Mouse (Mus musculus) gastrocnemius, postnatal 10 days (tissue): ENCODE data around the gene Zfyve28. TPM values are rescaled to one million over a fixed set of nuclear protein-coding genes. Genes with fewer than 3 reads are reported as not detected.
A peak's percentile ranks its signal among the peaks of the same experiment; 100 is the strongest.

ENCODE experiments used
- DNase-seq: peaks from one replicate; pipeline ENCODE4 v3.0.0; 2021; ENCODE audit warnings: mixed read lengths
- total RNA-seq, 2 experiments: library from RNA; stranded (reverse); gene quantifications; 2 replicates each; pipeline ENCODE4 v1.2.3; 2021

The Zfyve28 gene
- total RNA-seq, 2 experiments from 2014 or later = 1.1 to 1.5 TPM

GRCm38 (mm10) chr5:34204911-34205310, 83.3 kb downstream of the Zfyve28 start:
- no peak for DNase-seq

- DNase-seq = no peak
Measured at GRCm38 (mm10) chr5:34202006-34202405, 86.2 kb downstream of the Zfyve28 start.

GRCm38 (mm10) chr5:34201396-34201795, 86.9 kb downstream of the Zfyve28 start:
- DNase-seq = no peak

DNA sequence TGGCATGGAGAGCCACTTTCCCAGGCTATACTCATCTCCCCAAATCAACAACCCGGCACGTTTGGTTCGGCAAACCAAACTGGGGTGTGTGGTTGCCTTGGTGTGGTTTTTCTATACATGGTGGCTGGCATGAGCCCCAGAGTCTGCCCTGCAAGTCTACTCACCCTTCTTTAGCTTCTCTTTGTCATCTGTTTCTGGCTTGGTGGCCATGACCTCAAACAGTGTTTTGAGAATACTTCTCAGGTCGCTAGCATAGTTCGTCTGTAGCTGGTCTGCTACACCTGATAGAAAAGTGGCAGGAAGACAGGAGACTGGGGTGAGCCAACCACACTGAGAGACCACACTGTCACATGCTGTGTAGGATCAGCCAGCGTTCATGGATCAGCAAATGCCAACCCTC, 89.6 kb downstream of the Zfyve28 start:
- DNase-seq = no peak

DNA sequence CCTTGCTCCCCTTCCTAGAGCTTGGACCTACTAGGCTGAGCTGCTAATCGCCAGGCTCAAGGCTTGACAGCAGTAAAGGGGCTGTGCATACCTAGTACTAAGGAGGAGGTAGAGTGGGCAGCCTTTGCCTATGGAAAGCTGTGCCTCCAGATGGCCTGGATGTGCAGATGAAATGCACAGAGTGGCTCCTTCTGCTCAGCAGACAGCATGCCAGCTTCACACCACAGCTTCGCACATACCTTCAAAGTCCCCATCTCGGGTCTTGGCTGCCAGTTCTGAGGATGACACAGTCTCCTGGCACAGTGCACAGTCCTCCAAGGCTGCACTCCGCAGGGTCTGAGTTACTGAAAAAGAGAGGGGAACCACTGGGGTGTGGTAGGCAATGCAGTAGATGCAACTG, 91.0 kb downstream of the Zfyve28 start:
- no peak for DNase-seq

GRCm38 (mm10) chr5:34196423-34196822, 91.8 kb downstream of the Zfyve28 start:
- DNase-seq = no peak

- DNase-seq = no peak
Measured at GRCm38 (mm10) chr5:34195786-34196185, 92.5 kb downstream of the Zfyve28 start.

DNA sequence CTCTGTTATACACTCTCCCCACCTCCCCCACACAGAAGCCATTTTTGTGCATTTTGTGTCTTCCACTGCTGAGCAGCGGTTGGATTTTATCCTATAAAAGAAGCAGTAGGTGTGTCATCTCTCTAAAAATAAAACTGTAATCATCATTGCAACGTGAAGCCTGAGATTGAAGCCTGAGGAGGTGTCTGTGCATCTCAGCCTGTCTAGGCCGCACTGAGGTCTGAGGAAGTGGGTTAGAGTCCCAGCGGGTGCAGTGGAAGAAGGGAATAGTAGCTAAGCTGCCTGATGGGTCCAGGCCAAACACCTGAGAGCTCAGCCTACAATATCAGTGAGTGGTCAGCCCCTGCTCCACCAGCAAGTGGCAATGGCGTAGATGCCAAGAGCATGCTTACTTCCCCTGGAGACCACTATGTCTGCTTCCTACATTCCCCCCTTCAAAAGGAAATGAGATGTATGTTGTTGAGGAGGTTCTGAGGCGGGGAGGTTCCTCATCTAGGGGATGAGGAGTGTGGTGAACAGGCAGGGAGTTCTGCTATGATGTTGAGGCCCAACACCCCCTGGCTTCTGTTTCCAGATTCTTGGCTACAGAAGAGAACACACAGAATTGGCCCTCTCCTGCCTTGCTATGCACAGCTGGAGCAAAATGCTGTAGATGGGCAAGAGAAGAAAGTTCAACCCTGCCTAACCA, 93.1 kb downstream of the Zfyve28 start:
- no peak for DNase-seq

- no peak for DNase-seq
Measured at GRCm38 (mm10) chr5:34194426-34194825, 93.8 kb downstream of the Zfyve28 start.

DNA sequence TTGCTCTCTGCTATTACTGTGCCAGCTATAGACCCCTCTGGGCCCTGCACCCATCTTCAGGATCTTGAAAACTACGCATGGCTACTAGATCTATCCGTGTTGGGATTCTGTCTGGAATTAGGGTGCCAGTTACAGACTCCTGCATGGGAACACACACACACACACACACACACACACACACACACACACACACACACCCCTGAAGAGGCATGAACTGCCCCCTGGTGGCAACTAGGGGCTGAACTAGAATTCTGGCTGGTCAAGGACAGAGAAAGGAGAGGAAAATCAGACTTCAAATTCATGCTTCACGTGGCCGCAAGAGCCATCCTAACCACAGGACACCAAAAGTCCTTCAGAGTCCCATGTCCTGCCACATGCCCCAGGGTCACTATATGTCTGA, 96.4 kb downstream of the Zfyve28 start:
- DNase-seq = no peak

DNA sequence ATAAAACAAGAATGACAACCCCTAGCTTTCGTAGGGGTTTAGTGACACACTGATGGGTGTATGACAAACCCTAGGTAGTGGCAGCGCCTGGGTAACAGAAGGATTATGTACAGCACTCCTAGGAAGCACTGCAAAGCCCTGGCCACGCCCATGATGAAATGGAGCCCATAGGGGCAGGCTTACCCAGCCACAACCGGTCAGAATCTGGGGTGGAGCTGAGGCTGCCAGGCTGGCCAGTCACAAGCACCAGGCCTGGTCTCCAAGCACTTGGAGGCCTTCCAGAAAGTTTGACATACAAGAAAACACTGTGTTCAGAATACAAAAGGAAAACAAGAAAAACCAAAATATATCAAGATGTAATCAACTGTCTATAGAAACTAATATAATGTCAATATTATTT, 97.2 kb downstream of the Zfyve28 start:
- DNase-seq = no peak

GRCm38 (mm10) chr5:34189521-34189920, 98.7 kb downstream of the Zfyve28 start:
- no peak for DNase-seq

- DNase-seq = no peak
Measured at GRCm38 (mm10) chr5:34188856-34189255, 99.4 kb downstream of the Zfyve28 start.

- peak; percentile 100 for DNase-seq
Measured at GRCm38 (mm10) chr5:34187601-34188316, 100.5 kb downstream of the Zfyve28 start, which contains the start of gene Mxd4. Mxd4 (minus strand) TSS chr5:34187720.

GRCm38 (mm10) chr5:34186961-34187391, 101.3 kb downstream of the Zfyve28 start:
- peak; percentile 69 for DNase-seq

DNA sequence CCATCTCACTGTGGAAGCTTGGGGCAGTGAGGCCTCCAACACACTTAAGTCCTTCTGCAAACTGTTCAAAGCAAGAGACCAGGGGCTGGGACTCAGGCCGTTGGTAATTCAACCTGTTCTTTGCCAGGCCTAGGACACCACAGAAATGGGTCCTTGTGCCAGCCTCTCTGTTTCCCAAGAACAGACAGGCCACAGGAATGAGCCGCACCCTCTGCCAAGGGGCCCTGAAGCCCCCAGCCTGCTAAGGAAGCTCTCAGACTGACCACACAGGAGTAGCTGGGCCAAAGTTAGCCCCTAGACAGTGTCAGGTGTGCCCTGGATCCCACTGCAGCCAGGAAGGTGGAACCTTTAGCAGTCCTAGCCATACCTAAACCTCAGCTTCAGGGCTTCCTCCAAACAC, 101.9 kb downstream of the Zfyve28 start:
- peak; percentile 13 for DNase-seq

DNA sequence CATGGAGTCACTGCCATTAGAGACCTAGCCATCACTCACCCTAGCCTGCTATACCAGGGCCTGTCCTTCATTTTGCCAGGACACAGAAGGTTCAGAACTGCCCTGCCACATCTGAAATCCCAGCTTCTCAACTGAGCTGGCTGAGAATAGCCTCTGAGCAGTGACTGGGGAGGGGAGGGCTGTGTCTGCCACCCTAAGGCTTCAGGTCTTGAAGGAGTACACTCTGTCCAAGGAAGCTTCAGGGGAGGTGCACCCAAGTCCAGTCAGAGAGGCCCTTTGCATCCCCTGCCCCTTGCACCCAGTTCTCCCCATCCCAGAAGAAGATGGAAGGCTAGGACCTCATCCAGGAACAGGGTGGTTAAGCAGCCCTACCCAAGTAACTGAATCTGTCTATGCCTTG, 102.5 kb downstream of the Zfyve28 start:
- peak; percentile 3 for DNase-seq

- DNase-seq = peak; percentile 2
Measured at GRCm38 (mm10) chr5:34185051-34185580, 103.1 kb downstream of the Zfyve28 start.

- peak; percentile 5 for DNase-seq
Measured at GRCm38 (mm10) chr5:34183976-34184375, 104.3 kb downstream of the Zfyve28 start.

DNA sequence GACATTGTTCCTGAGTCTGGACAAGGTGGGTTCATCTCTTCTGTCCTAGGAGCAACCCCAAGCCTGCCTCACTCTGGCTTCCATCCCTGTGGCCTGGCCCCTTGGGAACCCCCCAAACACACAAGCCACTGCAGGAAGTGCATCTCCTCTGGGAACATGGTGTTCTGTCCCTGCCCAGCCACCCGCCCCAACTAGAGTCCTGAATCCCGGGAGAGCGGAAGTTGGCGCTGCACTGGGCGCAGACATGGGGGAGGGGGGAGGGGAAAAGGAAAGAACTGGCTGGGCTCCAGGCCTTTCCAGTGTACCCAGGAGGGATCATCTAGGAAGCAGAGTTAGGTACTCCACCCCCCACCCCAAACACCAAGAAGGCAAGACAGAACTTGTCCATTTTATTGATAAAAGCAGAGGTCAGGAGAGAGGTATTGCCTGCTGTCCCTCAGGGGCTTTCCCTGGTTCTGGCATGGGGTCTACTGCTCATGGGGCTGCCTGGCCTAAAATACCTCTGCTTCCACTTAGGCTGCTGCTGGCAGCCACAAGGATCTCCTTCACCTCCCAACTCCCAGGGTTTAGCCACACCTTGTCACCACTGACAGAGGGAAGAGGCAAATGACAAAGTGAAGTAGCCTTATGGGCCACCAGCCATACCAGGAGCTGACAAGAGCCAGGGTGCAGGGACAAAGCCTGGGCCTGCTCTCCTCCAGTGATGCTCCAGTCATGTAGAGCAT, 104.9 kb downstream of the Zfyve28 start:
- DNase-seq = peak; percentile 1

GRCm38 (mm10) chr5:34182486-34182885, 105.8 kb downstream of the Zfyve28 start:
- no peak for DNase-seq

DNA sequence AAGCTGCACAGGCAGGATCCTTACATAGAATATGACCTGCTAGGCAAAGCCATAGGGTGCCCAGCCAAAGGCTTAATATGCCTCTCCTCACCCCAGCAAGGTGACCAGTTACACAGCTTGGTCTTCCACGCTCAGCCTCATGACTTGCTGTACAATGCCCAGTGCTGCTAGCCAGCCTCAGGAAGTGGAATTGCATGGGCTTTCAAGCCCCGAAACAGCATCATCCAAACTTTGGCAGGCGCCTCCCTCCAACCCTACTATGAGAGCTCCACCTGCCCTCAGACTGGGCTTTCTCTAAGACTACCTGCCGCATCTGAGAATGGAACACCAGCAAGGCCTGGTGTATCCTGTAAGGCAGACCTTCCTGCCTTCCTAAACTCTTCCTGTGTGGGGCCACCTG, 110.4 kb downstream of the Zfyve28 start:
- DNase-seq = no peak

DNA sequence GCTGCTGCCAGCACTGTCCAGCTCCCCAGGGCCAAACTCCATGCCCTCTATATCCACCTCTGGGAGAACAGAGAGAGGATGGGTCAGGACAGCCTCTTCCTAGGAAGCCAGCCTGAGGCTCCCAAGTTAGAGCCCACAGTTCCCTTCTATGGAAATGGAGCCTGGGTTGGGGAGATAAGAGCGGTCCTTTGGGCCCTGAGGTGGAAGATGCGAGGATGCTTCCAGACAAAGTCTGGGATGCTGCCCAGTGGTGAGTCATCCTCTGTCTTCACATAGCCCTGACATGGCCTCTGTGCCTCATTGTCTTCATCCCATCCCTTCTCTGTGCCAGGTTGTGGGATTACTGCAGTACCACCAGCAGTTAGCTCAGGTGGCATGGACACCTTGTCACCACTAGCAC, 111.2 kb downstream of the Zfyve28 start:
- DNase-seq = no peak
